Mouse (Mus musculus) T-cell, adult 2 months (primary cell): ENCODE data around the gene Tcf7l2.

Source experiments
- DNase-seq: peaks from one replicate; pipeline ENCODE4 v3.0.0; 2022; ENCODE audit warnings: low spot score

Tcf7l2 gene

GRCm38 (mm10) chr19:55794194-55794945 lies 52.8 kb downstream of the Tcf7l2 start:
- DNase-seq = no peak

- DNase-seq = no peak
Observed at GRCm38 (mm10) chr19:55794946-55795340, 53.3 kb downstream of the Tcf7l2 start.

GRCm38 (mm10) chr19:55795349-55795748 lies 53.7 kb downstream of the Tcf7l2 start:
- DNase-seq = no peak

- no peak for DNase-seq
Observed at GRCm38 (mm10) chr19:55797834-55798233, 56.2 kb downstream of the Tcf7l2 start.

- no peak for DNase-seq
Observed at GRCm38 (mm10) chr19:55799411-55799810, 57.8 kb downstream of the Tcf7l2 start.

- DNase-seq = no peak
Observed at GRCm38 (mm10) chr19:55800059-55800458, 58.4 kb downstream of the Tcf7l2 start.

- no peak for DNase-seq
Observed at GRCm38 (mm10) chr19:55803121-55803520, 61.5 kb downstream of the Tcf7l2 start.

- no peak for DNase-seq
Observed at GRCm38 (mm10) chr19:55803797-55804196, 62.2 kb downstream of the Tcf7l2 start.

- DNase-seq = no peak
Observed at GRCm38 (mm10) chr19:55804795-55805194, 63.2 kb downstream of the Tcf7l2 start.

GRCm38 (mm10) chr19:55806434-55807193 lies 65.0 kb downstream of the Tcf7l2 start:
- DNase-seq = no peak

GRCm38 (mm10) chr19:55807194-55808053 lies 65.8 kb downstream of the Tcf7l2 start:
- DNase-seq = no peak

- DNase-seq = no peak
Observed at GRCm38 (mm10) chr19:55808304-55808703, 66.7 kb downstream of the Tcf7l2 start.

GRCm38 (mm10) chr19:55809539-55809938 lies 67.9 kb downstream of the Tcf7l2 start:
- DNase-seq = no peak

GRCm38 (mm10) chr19:55812236-55812635 lies 70.6 kb downstream of the Tcf7l2 start:
- DNase-seq = no peak

GRCm38 (mm10) chr19:55815010-55815790 lies 73.6 kb downstream of the Tcf7l2 start:
- DNase-seq = no peak

- no peak for DNase-seq
Observed at GRCm38 (mm10) chr19:55816974-55817373, 75.4 kb downstream of the Tcf7l2 start.

GRCm38 (mm10) chr19:55820202-55820601 lies 78.6 kb downstream of the Tcf7l2 start:
- no peak for DNase-seq

GRCm38 (mm10) chr19:55825001-55825827 lies 83.6 kb downstream of the Tcf7l2 start:
- DNase-seq = no peak

GRCm38 (mm10) chr19:55825951-55826507 lies 84.4 kb downstream of the Tcf7l2 start:
- DNase-seq = no peak

GRCm38 (mm10) chr19:55827613-55828259 lies 86.1 kb downstream of the Tcf7l2 start:
- DNase-seq = no peak
